Mouse (Mus musculus) layer of hippocampus, adult 18-20 months (tissue): ENCODE results near the gene Vamp2. TPM values are rescaled to one million over a fixed set of nuclear protein-coding genes. Genes with fewer than 3 reads are reported as not detected.

Experiments used
- DNase-seq, 2 experiments: peaks; one replicate each; pipeline ENCODE4 v3.0.0; 2022; ENCODE audit warnings: low spot score in 2 of 2
- total RNA-seq, 2 experiments: library from RNA; stranded (reverse); gene quantifications; 2 replicates each; pipeline ENCODE4 v1.2.3; 2021

The Vamp2 gene
- total RNA-seq, 2 experiments from 2014 or later, result 995 to 1,010 TPM

- peak; percentile 68 to 90 for DNase-seq
These were observed 37.0 kb downstream of the Vamp2 start for GRCm38 (mm10) chr11:69125041-69125851.

- DNase-seq, result no peak
These were observed 37.4 kb downstream of the Vamp2 start, which contains the start of gene Aloxe3 for GRCm38 (mm10) chr11:69125852-69125918. Aloxe3 (plus strand) TSS chr11:69125896.

GRCm38 (mm10) chr11:69125919-69126705, 37.8 kb downstream of the Vamp2 start:
- peak in 1 of 2 experiments; percentile 41 for DNase-seq

GRCm38 (mm10) chr11:69126706-69127095, 38.4 kb downstream of the Vamp2 start:
- no peak for DNase-seq

GRCm38 (mm10) chr11:69128426-69129122, 40.3 kb downstream of the Vamp2 start:
- no peak for DNase-seq

- no peak for DNase-seq
These were observed 45.3 kb downstream of the Vamp2 start for GRCm38 (mm10) chr11:69133566-69133922.

- peak; percentile 86 to 93 for DNase-seq
These were observed 45.8 kb downstream of the Vamp2 start for GRCm38 (mm10) chr11:69133923-69134621.

- no peak for DNase-seq
These were observed 46.3 kb downstream of the Vamp2 start for GRCm38 (mm10) chr11:69134622-69134968.

- DNase-seq, result no peak
These were observed 47.1 kb downstream of the Vamp2 start for GRCm38 (mm10) chr11:69135361-69135760.

Other genes with a start within 250 kb of the Vamp2 start
- 10 to 100 TPM; 95.9 to 98.2 TPM for gene Ndel1, start 216.6 kb upstream of the Vamp2 start, total RNA-seq
- not detected for gene Rnf222, start 199.9 kb upstream of the Vamp2 start, total RNA-seq
- gene Rpl26, start 186.9 kb upstream of the Vamp2 start, total RNA-seq, result 100 to 1,000 TPM; 802 to 835 TPM
- gene Odf4, start 161.4 kb upstream of the Vamp2 start, total RNA-seq, result not detected
- gene Arhgef15, start 131.0 kb upstream of the Vamp2 start, total RNA-seq, result 1 to 10 TPM; 9.3 to 9.6 TPM
- 1 to 10 TPM; 4.2 to 5.3 TPM for gene Slc25a35, start 120.4 kb upstream of the Vamp2 start, total RNA-seq
- gene Rangrf, start 113.3 kb upstream of the Vamp2 start, total RNA-seq, result 10 to 100 TPM; 16.9 to 19.4 TPM
- 10 to 100 TPM; 22.1 to 23.4 TPM for gene Pfas, start 80.0 kb upstream of the Vamp2 start, total RNA-seq
- gene Ctc1, start 72.6 kb upstream of the Vamp2 start, total RNA-seq, result 10 to 100 TPM; 34.3 to 39.2 TPM
- not detected for gene Aurkb, start 42.8 kb upstream of the Vamp2 start, total RNA-seq
- 10 to 100 TPM; 32.9 to 36.4 TPM for gene Borcs6, start 28.8 kb upstream of the Vamp2 start, total RNA-seq
- gene Tmem107, start 17.7 kb upstream of the Vamp2 start, total RNA-seq, result 10 to 100 TPM; 15.2 to 21.0 TPM
- 100 to 1,000 TPM in 1 of 2 experiments, 10 to 100 TPM in 1; 92.9 to 115 TPM for gene Per1, start 6.7 kb downstream of the Vamp2 start, total RNA-seq
- 1 to 10 TPM; 1.1 to 1.6 TPM for gene Hes7, start 31.9 kb downstream of the Vamp2 start, total RNA-seq
- gene 9130213A22Rik, start 34.1 kb downstream of the Vamp2 start, total RNA-seq, result 1 to 10 TPM; 1.3 to 1.6 TPM
- gene Aloxe3, start 37.4 kb downstream of the Vamp2 start, total RNA-seq, result 1 to 10 TPM; 8.6 to 9.1 TPM
- 10 to 100 TPM; 10.7 to 18.4 TPM for gene Alox12b, start 68.5 kb downstream of the Vamp2 start, total RNA-seq
- gene Alox8, start 109.4 kb downstream of the Vamp2 start, total RNA-seq, result 10 to 100 TPM in 1 of 2 experiments, 1 to 10 TPM in 1; 8.6 to 10.1 TPM
- gene Gucy2e, start 148.5 kb downstream of the Vamp2 start, total RNA-seq, result 1 to 10 TPM; 1.5 to 1.6 TPM
- gene Cntrob, start 235.3 kb downstream of the Vamp2 start, total RNA-seq, result 10 to 100 TPM; 13.5 to 14.1 TPM
- 10 to 100 TPM; 51.4 to 59.8 TPM for gene Trappc1, start 235.5 kb downstream of the Vamp2 start, total RNA-seq
- 10 to 100 TPM; 21.0 to 25.8 TPM for gene Kcnab3, start 237.8 kb downstream of the Vamp2 start, total RNA-seq